Mouse (Mus musculus): ENCODE results near the gene Stpg3. TPM values are rescaled to one million over a fixed set of nuclear protein-coding genes. Genes with fewer than 3 reads are reported as not detected.
"Not testable (repeated sequence)": the region's sequence is repeated elsewhere in the genome, so short reads cannot be mapped to it uniquely, and the experiment has no call there.

The Stpg3 gene
- polyA plus RNA-seq (2015; fragmentation: Nextera tagmentation; extraction: Ambion mirVana), result not detected in 2 replicates

DNA sequence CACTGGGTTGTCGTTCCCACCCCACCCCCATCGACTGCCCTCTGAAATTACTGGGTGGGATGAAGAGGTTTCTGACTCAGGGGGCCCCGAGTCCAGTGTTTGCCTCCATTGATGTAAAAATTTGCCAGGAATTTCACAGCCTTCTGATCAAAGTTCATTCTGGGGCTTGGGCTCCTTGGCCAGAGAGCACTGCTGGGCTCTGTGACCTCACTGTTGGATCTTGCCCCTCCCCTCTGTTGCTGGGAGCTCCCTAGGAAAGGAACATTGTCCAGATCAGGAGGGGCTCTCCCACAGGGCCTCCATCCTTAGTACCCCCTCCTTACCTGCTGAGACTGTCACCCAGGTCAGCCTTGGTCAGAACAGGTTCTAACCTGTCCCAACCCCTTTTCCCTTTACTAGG is at the start of gene Stpg3:
Gene Stpg3 (minus strand): TSS at position 194 of the 400 bp plus-strand sequence.
- Histone ChIP-seq H3K36me3 (ENCODE audit: control insufficient read depth, insufficient read depth) (no peaks in the 10 kb centered on the region), H3K4me3 (ENCODE audit: low read depth, low read length) (no peak within 1 kb of the TSS), H3K4me1 (replicated peaks; ENCODE audit: control insufficient read depth, insufficient read depth, low read length) (0 out of 2 replicates have a peak, but pooled peaks cover 7% of the 10 kb centered on the region), H3K9ac (ENCODE audit: low read depth, low read length) (no peak within 1 kb of the TSS), H3K27ac (ENCODE audit: low read depth, low read length) (no peak within 1 kb of the TSS), H3K27me3 (replicated peaks; ENCODE audit: control insufficient read depth, insufficient read depth, low read length) (no peaks in the 10 kb centered on the region), H3K4me2 (replicated peaks; ENCODE audit: low read depth) (no peak within 1 kb of the TSS), H3K9me3 (ENCODE audit: control insufficient read depth) (no peaks in the 10 kb centered on the region)
- TF ChIP-seq CTCF (IDR thresholded peaks at IDR 0.05; ENCODE audit: low read depth), result no peak
- no peak for ATAC-seq
- 28% methylated on average over 3 of the region's 3 CpGs for WGBS

DNA sequence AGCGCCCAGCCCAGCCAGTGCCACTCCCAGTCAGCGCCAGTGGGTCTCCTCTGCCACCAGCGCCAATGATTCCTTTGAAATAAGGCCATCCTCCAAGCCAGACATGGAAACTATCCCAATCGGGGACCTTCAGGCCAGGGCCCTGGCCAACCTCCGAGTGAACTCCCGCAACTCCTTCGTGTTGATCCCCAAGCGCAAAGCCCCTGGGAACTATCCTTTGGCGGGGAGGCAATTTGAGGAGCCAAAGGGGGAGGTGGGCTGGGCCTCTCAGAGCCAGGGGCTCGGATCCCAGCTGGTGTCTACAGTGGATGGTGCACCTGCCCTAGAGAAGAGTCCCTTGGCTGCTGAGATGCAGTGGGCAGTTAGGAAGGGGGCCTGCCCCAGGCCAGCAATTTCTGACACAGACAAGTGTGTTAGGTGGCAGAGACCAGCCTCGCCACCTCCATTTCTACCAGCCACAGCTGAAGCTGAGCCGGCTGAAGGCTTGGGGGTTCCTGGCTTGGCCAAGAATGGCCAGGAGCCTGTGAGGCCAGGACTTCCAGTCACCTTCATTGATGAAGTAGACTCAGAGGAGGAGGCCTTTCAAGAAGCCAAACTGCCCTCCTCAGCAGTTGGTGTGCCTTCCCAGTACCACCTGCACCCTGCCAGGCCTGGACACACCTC is 49.3 kb upstream of the Stpg3 start:
- Histone ChIP-seq H3K9ac (ENCODE audit: low read depth, low read length) (peak overlapping the region; percentile 78), H3K27ac (ENCODE audit: low read depth, low read length) (peak overlapping the region; percentile 93), H3K36me3 (ENCODE audit: control insufficient read depth, insufficient read depth) (peaks cover 8% of the 10 kb centered on the region), H3K9me3 (ENCODE audit: control insufficient read depth) (no peaks in the 10 kb centered on the region), H3K4me2 (replicated peaks; ENCODE audit: low read depth) (peak overlapping the region; percentile 94), H3K4me3 (ENCODE audit: low read depth, low read length) (peak overlapping the region; percentile 92), H3K4me1 (replicated peaks; ENCODE audit: control insufficient read depth, insufficient read depth, low read length) (no peaks in the 10 kb centered on the region), H3K27me3 (replicated peaks; ENCODE audit: control insufficient read depth, insufficient read depth, low read length) (no peaks in the 10 kb centered on the region)
- ATAC-seq, result no peak
- WGBS, result 21% methylated on average over 12 of the region's 12 CpGs
- TF ChIP-seq CTCF (IDR thresholded peaks at IDR 0.05; ENCODE audit: low read depth), result no peak

GRCm38 (mm10) chr2:25262795-25263622 is 48.6 kb upstream of the Stpg3 start:
- WGBS, result 0% methylated on average over 79 of the region's 82 CpGs
- no peak for ATAC-seq
- H3K27ac ChIP-seq (ENCODE audit: low read depth, low read length), result peak overlapping the region; percentile 93

GRCm38 (mm10) chr2:25262291-25262767 is 47.9 kb upstream of the Stpg3 start, which contains the start of gene Tprn:
Tprn (plus strand) TSS chr2:25262618.
- H3K9me3 ChIP-seq (ENCODE audit: control insufficient read depth), result no peaks in the 10 kb centered on the region
- peak; percentile 80 for ATAC-seq
- no peaks in the 10 kb centered on the region for H3K4me1 ChIP-seq (replicated peaks; ENCODE audit: control insufficient read depth, insufficient read depth, low read length)
- 0% methylated on average over 39 of the region's 39 CpGs for WGBS
- H3K4me2 ChIP-seq (replicated peaks; ENCODE audit: low read depth), result peak within 1 kb of the TSS; percentile 94
- TF ChIP-seq CTCF (IDR thresholded peaks at IDR 0.05; ENCODE audit: low read depth), result no peak
- peak within 1 kb of the TSS; percentile 93 for H3K27ac ChIP-seq (ENCODE audit: low read depth, low read length)
- H3K9ac ChIP-seq (ENCODE audit: low read depth, low read length), result peak within 1 kb of the TSS; percentile 78
- no peaks in the 10 kb centered on the region for H3K36me3 ChIP-seq (ENCODE audit: control insufficient read depth, insufficient read depth)
- H3K4me3 ChIP-seq (ENCODE audit: low read depth, low read length), result peak within 1 kb of the TSS; percentile 92
- no peaks in the 10 kb centered on the region for H3K27me3 ChIP-seq (replicated peaks; ENCODE audit: control insufficient read depth, insufficient read depth, low read length)

More at GRCm38 (mm10) chr2:25262795-25263622, 48.6 kb upstream of the Stpg3 start:
- Histone ChIP-seq H3K4me3 (ENCODE audit: low read depth, low read length) (peak overlapping the region; percentile 92), H3K27me3 (replicated peaks; ENCODE audit: control insufficient read depth, insufficient read depth, low read length) (no peaks in the 10 kb centered on the region), H3K4me1 (replicated peaks; ENCODE audit: control insufficient read depth, insufficient read depth, low read length) (no peaks in the 10 kb centered on the region), H3K4me2 (replicated peaks; ENCODE audit: low read depth) (peak overlapping the region; percentile 94), H3K9me3 (ENCODE audit: control insufficient read depth) (no peaks in the 10 kb centered on the region), H3K36me3 (ENCODE audit: control insufficient read depth, insufficient read depth) (peaks cover under 1% of the 10 kb centered on the region; the same call in 1 of the 2 replicates), H3K9ac (ENCODE audit: low read depth, low read length) (peak overlapping the region; percentile 78)
- peak; percentile 20; the same call in 1 of the 2 replicates for TF ChIP-seq CTCF (IDR thresholded peaks at IDR 0.05; ENCODE audit: low read depth)

DNA sequence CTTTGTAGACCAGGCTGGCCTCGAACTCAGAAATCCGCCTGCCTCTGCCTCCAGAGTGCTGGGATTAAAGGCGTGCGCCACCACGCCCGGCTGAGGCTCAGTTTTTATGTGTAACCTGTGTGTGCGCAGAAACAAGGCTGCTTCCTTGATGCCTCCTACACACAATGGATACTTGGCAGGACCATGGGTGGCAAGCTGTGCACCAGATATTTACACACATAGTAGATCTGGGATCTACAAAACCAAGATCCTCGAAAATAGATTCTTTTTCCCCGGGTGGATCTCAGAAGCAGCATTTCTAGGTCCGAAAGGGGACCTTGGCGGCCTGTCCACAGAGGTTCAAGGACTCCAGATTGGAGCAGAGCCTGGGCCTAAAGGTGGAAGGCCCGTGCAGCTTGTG is 47.4 kb upstream of the Stpg3 start:
- Histone ChIP-seq H3K4me2 (replicated peaks; ENCODE audit: low read depth) (peak overlapping the region; percentile 94), H3K4me1 (replicated peaks; ENCODE audit: control insufficient read depth, insufficient read depth, low read length) (no peaks in the 10 kb centered on the region), H3K36me3 (ENCODE audit: control insufficient read depth, insufficient read depth) (no peaks in the 10 kb centered on the region), H3K9me3 (ENCODE audit: control insufficient read depth) (no peaks in the 10 kb centered on the region), H3K4me3 (ENCODE audit: low read depth, low read length) (peak overlapping the region; percentile 92), H3K27me3 (replicated peaks; ENCODE audit: control insufficient read depth, insufficient read depth, low read length) (no peaks in the 10 kb centered on the region), H3K27ac (ENCODE audit: low read depth, low read length) (peak overlapping the region; percentile 82), H3K9ac (ENCODE audit: low read depth, low read length) (0 out of 2 replicates have a peak overlapping the region, but pooled peaks have one; percentile 78)
- no peak for ATAC-seq
- WGBS, result 34% methylated on average over 12 of the region's 12 CpGs
- no peak for TF ChIP-seq CTCF (IDR thresholded peaks at IDR 0.05; ENCODE audit: low read depth)

GRCm38 (mm10) chr2:25258887-25259286 is 44.5 kb upstream of the Stpg3 start:
- TF ChIP-seq CTCF (IDR thresholded peaks at IDR 0.05; ENCODE audit: low read depth), result peak; percentile 72
- WGBS, result 66% methylated on average over 2 of the region's 2 CpGs
- no peak for ATAC-seq
- H3K4me3 ChIP-seq (ENCODE audit: low read depth, low read length), result no peak overlapping the region
- H3K27me3 ChIP-seq (replicated peaks; ENCODE audit: control insufficient read depth, insufficient read depth, low read length), result no peaks in the 10 kb centered on the region
- H3K4me2 ChIP-seq (replicated peaks; ENCODE audit: low read depth), result no peak overlapping the region
- H3K36me3 ChIP-seq (ENCODE audit: control insufficient read depth, insufficient read depth), result no peaks in the 10 kb centered on the region
- H3K9me3 ChIP-seq (ENCODE audit: control insufficient read depth), result no peaks in the 10 kb centered on the region
- no peak overlapping the region for H3K27ac ChIP-seq (ENCODE audit: low read depth, low read length)
- H3K9ac ChIP-seq (ENCODE audit: low read depth, low read length), result no peak overlapping the region
- no peaks in the 10 kb centered on the region for H3K4me1 ChIP-seq (replicated peaks; ENCODE audit: control insufficient read depth, insufficient read depth, low read length)

GRCm38 (mm10) chr2:25257250-25257649 is 42.8 kb upstream of the Stpg3 start:
- not testable (repeated sequence) for H3K9me3 ChIP-seq (ENCODE audit: control insufficient read depth); H3K9ac ChIP-seq (ENCODE audit: low read depth, low read length); H3K27ac ChIP-seq (ENCODE audit: low read depth, low read length); H3K27me3 ChIP-seq (replicated peaks; ENCODE audit: control insufficient read depth, insufficient read depth, low read length); ATAC-seq; H3K4me2 ChIP-seq (replicated peaks; ENCODE audit: low read depth); H3K4me1 ChIP-seq (replicated peaks; ENCODE audit: control insufficient read depth, insufficient read depth, low read length); H3K4me3 ChIP-seq (ENCODE audit: low read depth, low read length); H3K36me3 ChIP-seq (ENCODE audit: control insufficient read depth, insufficient read depth)
- WGBS, result 79% methylated on average over 5 of the region's 5 CpGs

Measured in intestine, postnatal 0 days (tissue).